Mouse (Mus musculus) CD8-positive naive resting alpha-beta T cell, adult 2 months (primary cell): ENCODE measurements around the gene Rsg1.

ENCODE experiments used
- DNase-seq, 2 experiments: peaks; one replicate each; pipeline ENCODE4 v3.0.0; 2022; ENCODE audit warnings: low read depth in 2 of 2, low spot score in 2 of 2

Rsg1 gene

DNA sequence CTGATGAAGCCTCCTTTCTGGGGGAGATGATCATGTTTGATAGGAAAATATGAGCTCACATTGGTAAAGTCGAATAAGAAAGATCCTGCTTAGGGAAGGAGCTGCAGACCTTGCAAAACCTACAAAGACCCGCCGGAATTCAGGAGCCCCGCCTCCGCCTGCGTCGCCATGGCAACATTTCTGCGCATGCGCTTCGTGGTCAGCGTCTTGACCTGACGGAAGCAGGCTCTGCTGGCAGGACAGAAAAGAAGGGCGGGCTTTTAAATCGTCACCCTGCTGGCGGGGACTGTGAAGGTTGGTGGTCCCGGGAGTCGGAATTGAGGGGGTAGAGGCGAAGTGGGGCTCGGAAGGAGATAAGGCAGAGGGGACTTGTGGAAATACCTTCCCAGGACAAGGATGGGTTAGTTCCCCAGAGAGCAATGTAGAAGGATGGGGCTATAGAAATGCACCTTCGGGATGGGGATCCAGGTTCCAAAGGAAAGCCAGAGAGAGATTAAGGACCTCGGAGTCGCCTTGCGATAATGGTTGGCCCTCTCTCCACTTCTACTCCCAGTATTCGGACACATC lies at the start of gene Rsg1:
Rsg1 (plus strand) TSS at position 187 of the 567 bp plus-strand sequence.
- peak; percentile 85 to 90 for DNase-seq

- no peak for DNase-seq
Measured at GRCm38 (mm10) chr4:141165744-141166292, 47.9 kb upstream of the Rsg1 start.

GRCm38 (mm10) chr4:141167156-141167555 lies 46.6 kb upstream of the Rsg1 start:
- DNase-seq: no peak

GRCm38 (mm10) chr4:141172121-141172520 lies 41.6 kb upstream of the Rsg1 start:
- DNase-seq: no peak

DNA sequence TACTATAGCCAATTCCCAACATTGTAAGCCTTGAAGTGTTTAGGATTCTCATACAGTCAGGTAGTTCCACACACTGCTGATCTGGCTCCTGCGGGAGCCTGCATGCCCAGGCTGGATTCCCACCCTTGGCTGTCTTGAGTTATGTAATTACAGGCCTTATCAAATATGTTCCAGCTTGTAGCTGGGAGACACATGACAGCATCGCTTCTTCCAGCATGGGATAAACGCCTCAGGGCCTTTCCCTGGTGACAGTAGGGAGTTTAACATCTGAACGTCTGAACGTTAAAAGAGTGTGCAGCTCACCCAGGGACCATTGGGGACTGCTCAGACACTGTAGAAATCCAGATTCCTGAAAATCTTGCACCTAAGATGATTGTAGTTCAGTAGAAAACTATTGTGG lies 38.0 kb upstream of the Rsg1 start:
- no peak for DNase-seq

DNA sequence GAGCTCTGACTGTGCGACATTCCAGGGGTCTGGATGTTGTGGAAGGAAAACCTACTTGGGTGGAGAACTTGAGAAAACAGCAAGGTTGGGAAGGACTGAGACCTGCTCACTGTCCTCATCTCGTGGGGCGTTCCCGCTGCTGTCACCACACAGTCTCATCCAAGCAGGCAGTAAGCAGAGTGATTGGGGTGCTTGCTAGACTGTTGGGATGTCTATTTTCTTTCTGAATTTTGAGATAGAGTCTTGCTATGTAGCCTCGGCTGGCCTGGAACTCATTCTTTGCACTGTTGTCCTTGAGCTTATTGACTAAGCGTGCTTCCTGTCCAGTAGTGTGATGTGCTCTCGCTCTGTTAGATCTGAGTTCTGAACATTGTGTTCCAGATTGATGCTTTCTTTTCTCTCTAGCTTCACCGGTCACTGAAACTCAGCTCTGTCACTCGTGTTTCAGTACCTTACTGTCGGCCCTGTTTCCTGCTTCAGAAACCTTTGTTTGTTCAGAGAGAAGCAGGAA lies 37.4 kb upstream of the Rsg1 start:
- no peak for DNase-seq

DNA sequence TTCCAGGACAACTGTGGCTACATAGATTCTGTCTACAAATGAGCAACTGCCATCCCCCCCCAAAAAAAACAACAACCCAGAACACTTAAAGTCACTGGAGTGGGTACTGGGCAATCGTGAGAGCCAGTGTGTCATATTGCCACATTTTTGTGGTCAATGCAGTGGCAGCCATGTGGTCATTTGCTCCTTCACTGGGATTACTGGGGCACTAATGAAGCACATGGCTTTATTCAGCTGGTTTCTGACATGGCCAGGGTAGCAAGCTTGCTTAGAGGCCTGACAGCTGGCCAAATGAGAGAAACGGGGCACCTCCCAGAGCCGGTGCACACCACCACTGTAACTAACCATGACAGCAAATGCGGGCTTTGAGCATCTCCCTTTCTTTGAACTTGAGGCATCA lies 35.3 kb upstream of the Rsg1 start:
- DNase-seq: no peak

DNA sequence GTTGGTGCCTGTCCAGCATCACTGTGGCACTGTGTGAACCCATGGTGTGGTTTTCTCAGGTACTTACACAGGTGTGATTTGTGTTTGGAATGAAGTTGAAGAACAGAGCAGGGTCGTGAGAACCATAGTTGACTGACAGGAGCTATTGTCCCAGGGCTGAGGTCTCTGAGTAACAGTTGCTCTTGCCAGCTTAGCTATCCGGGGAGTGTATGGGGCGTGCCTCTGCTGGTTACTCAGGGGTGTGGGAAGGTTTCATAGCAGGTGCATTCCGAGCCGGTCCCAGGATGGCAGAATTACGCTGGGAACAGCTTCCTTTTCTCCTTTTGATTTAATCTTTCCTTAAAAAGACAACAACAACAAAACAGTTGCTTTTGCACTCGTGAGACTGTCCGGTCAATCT lies 32.9 kb upstream of the Rsg1 start:
- DNase-seq: no peak

DNA sequence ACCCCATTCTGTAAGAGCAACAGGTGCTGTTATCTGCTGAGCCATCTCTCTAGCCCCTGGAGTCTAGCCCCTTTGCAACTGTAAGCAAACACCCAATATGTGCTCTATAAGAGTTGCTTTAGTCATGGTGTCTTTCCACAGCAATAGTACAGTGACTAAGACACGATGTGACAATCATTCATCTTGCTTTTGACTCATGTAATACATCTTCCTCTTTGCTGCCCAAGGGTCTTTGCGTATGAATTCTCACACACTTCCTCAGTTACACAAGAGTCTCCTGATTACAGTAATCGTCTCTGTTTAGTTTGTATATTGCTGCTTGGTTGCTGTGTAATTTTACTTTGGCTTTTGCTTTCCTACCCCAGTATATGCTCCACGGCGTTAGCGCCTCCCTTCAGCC lies 31.8 kb upstream of the Rsg1 start:
- no peak for DNase-seq

DNA sequence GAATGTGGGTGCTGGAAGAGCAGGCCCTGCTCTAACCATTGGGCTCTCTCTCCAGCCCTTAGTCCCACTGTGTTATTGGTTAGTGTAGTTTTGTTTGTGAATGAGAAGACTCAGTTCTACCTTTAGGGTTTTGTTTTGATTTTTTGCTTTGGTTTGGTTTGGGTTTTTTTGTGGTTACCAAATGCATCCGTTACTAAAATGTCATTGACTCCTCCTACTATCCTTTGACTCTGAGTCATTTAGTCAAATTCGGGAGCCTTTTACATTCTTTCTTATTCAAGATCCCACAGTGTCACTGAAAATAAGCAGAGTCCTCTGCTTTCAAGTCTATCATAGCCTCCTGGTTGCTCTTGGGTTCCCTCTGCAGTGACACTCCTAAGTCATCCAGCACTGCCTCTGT lies 29.8 kb upstream of the Rsg1 start:
- peak in 1 of 2 experiments; percentile 8 for DNase-seq

DNA sequence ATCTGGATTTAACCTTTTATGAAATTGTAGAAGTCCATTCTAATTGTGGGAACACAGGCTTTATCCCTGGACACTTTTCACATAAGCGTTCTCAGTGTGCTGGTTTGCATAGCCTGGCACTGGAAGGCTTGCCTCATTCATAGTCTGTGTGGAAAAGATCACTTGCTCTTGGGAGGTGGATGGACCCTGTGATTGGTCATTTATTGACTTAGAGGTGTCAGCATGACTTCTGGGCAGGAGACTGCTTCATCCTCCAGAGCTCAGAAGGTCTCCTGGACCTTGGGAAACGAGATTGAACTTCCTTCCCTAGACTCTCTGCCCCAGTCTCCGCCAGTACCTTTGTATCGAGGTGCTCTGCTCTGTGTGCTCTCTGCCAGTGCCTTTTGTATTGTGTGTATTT lies 29.3 kb upstream of the Rsg1 start:
- DNase-seq: no peak

DNA sequence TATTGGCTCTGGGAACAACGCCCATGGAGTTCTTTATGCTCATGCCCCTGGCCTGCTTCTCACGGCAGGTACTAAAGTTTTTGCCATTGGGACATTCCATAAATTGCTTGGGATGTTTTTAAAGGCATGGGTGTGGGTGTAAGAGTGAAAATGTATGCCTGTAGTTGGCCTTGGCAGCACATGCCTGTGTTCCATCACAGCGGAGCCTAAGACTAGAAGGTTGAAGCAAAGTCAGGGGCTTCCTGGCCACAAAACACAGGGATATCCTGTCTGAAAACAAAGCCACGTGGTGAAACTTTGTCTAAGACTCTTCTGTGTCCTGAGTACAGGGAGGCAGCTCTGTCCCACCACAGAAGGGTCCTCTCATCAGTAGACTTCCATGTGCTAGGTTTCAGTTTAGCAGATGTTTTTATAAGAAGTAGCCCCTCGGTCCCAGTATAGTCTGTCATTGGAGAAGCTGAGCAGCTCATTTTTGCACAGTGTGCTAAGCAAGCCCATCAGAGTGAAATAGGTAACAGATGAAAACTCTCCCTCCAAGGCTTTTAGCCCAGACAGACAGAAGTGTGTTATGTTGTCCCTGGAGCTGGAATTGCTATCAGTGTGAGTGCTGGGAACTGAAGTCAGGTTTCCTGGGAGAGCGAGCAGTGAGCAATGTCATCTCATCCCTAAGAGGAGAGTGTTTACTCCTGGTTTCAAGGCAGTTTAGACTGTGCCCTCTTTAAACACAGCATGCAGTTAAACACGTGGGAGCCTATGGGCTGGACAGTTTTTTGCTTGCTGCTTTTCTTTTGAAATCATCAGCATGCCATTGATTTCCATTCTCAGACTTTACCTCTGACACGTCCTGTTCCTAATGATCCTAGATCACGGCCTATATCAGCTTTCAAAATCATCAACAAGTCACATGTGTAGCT lies 26.6 kb upstream of the Rsg1 start:
- DNase-seq: no peak

- DNase-seq: no peak
Measured at GRCm38 (mm10) chr4:141191294-141191693, 22.5 kb upstream of the Rsg1 start.

GRCm38 (mm10) chr4:141194553-141194952 lies 19.2 kb upstream of the Rsg1 start:
- no peak for DNase-seq

GRCm38 (mm10) chr4:141196981-141197685 lies 16.6 kb upstream of the Rsg1 start:
- no peak for DNase-seq

DNA sequence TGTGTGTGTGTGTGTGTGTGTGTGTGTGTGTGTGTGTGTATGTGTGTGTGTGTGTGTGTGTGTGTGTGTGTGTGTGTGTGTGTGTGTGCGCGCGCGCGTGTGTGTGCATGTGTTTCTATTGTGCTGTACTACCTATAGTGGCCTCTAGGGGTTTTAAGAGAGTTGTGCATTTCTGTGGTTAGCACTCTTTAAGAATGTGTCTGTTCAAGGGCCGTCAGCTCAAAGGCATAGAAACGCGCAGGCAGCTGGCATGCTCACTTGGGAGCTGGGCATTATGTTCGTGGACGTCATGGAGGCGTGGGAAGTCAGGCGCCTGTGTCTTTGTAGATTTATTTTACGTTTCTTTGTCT lies 16.1 kb upstream of the Rsg1 start:
- no peak for DNase-seq

DNA sequence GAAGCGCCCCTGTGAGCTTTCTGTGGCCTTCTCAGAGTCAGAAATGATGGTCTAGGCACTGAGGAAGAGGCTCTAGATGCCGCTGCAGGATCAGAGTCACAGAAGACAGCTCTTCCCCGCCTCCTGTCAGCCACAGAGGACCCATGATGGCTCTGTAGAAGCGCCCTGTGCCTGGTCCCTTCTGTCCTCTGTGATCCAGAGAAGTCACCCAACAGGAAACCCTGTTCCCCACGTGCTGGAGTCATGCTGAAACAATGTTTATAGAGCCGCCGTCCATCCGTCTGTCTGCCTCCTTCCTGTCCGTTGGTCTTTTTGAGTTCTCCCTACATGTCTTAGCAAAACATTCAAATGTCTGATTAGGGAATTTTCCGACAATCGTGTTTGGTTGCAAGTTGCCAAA lies 12.8 kb upstream of the Rsg1 start:
- no peak for DNase-seq

- DNase-seq: no peak
Measured at GRCm38 (mm10) chr4:141202192-141202591, 11.6 kb upstream of the Rsg1 start.

DNA sequence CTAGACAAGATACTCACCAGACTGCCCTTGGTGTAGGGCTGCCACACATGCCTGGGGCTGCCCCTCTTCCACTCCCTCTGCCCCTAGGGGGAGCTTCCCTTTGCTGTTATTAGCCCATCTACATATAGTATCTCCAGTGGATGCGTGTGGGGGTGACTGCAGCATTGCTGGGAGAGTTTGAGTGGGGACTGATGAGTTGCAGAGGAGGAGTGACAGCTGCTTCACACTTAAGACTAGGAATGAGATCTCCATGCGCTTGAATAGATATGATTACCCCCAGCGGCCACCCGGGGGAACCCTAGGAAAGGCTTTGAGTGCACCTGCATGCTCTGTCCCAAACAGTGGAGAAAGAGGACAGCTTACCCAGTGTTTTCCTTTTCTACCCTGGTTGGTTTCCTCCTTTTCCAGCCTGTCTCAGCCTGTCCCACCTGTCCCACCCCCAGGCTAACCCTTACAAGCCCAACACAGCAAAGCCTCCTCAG lies 9.1 kb upstream of the Rsg1 start:
- peak in 1 of 2 experiments; percentile 19 for DNase-seq

- DNase-seq: no peak
Measured at GRCm38 (mm10) chr4:141207081-141207480, 6.7 kb upstream of the Rsg1 start.

DNA sequence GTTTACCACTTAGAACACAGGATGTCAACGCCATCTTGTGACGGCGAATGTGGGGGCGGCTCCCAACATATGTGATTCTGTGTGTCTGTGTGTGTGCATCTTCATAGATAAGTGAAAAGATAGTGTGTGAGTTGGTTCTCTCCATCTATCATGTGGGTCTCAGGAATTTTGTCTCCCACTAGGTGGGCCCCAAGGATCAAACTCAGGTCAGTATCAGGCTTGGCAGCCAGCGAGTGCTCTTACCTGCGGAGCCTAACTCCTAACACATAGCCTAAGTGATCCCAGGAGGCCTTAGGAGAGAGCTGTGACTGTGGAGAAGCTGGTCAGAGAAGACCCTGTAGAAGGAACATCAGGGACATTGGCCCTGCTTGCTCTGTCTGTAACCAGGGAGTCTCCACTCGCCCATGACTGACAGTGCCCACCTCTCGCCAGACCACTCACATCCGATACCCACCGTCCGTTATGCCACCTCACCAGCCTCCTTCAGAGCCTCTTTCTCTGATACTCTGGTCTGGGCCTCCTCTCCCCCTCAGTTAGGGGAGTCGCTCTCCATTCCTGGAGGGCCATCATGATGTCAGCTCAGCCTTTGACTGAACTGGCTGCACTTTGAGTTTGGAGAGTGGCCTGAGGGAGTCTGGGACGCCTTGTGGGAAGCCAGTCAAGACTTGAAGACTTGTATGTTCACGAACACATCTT lies 3.1 kb upstream of the Rsg1 start:
- peak in 1 of 2 experiments; percentile 32 for DNase-seq
